Mouse (Mus musculus): ENCODE results near the gene Setd3.

Setd3 gene

GRCm38 (mm10) chr12:108179246-108179320 is at the start of gene Setd3:
Gene Setd3, minus strand, starts transcription at chr12:108179314.
- DNase-seq (ENCODE audit: low spot score) = no peak

- no peak for DNase-seq (ENCODE audit: low spot score)
These were observed 48.4 kb upstream of the Setd3 start for GRCm38 (mm10) chr12:108227527-108227926.

- DNase-seq (ENCODE audit: low spot score) = no peak
These were observed 47.8 kb upstream of the Setd3 start for GRCm38 (mm10) chr12:108226941-108227340.

GRCm38 (mm10) chr12:108226216-108226615 is 47.1 kb upstream of the Setd3 start:
- DNase-seq (ENCODE audit: low spot score) = no peak

GRCm38 (mm10) chr12:108225781-108226180 is 46.7 kb upstream of the Setd3 start:
- no peak for DNase-seq (ENCODE audit: low spot score)

GRCm38 (mm10) chr12:108223357-108223756 is 44.2 kb upstream of the Setd3 start:
- no peak for DNase-seq (ENCODE audit: low spot score)

- DNase-seq (ENCODE audit: low spot score) = no peak
These were observed 42.6 kb upstream of the Setd3 start for GRCm38 (mm10) chr12:108221712-108222111.

- DNase-seq (ENCODE audit: low spot score) = no peak
These were observed 42.1 kb upstream of the Setd3 start for GRCm38 (mm10) chr12:108221206-108221605.

- no peak for DNase-seq (ENCODE audit: low spot score)
These were observed 41.5 kb upstream of the Setd3 start for GRCm38 (mm10) chr12:108220621-108221020.

GRCm38 (mm10) chr12:108219825-108220616 is 40.9 kb upstream of the Setd3 start:
- DNase-seq (ENCODE audit: low spot score) = no peak

GRCm38 (mm10) chr12:108219163-108219562 is 40.0 kb upstream of the Setd3 start:
- no peak for DNase-seq (ENCODE audit: low spot score)

GRCm38 (mm10) chr12:108217572-108217971 is 38.5 kb upstream of the Setd3 start:
- no peak for DNase-seq (ENCODE audit: low spot score)

GRCm38 (mm10) chr12:108216611-108217370 is 37.7 kb upstream of the Setd3 start:
- no peak for DNase-seq (ENCODE audit: low spot score)

GRCm38 (mm10) chr12:108215090-108215489 is 36.0 kb upstream of the Setd3 start:
- DNase-seq (ENCODE audit: low spot score) = no peak

- no peak for DNase-seq (ENCODE audit: low spot score)
These were observed 34.3 kb upstream of the Setd3 start for GRCm38 (mm10) chr12:108213090-108214041.

- DNase-seq (ENCODE audit: low spot score) = no peak
These were observed 33.4 kb upstream of the Setd3 start for GRCm38 (mm10) chr12:108212476-108212875.

GRCm38 (mm10) chr12:108212071-108212470 is 33.0 kb upstream of the Setd3 start:
- no peak for DNase-seq (ENCODE audit: low spot score)

GRCm38 (mm10) chr12:108210623-108211022 is 31.5 kb upstream of the Setd3 start:
- DNase-seq (ENCODE audit: low spot score) = no peak

- peak; percentile 74 for DNase-seq (ENCODE audit: low spot score)
These were observed 29.8 kb upstream of the Setd3 start for GRCm38 (mm10) chr12:108208726-108209438.

- DNase-seq (ENCODE audit: low spot score) = no peak
These were observed 29.1 kb upstream of the Setd3 start for GRCm38 (mm10) chr12:108208216-108208615.

GRCm38 (mm10) chr12:108206641-108207040 is 27.5 kb upstream of the Setd3 start:
- peak; percentile 77 for DNase-seq (ENCODE audit: low spot score)

GRCm38 (mm10) chr12:108204978-108205377 is 25.9 kb upstream of the Setd3 start:
- DNase-seq (ENCODE audit: low spot score) = no peak

All from ovary, postnatal 14 days (tissue).